21 mouse cellular contexts compared by ENCODE assay signal in the genomic region with DNA sequence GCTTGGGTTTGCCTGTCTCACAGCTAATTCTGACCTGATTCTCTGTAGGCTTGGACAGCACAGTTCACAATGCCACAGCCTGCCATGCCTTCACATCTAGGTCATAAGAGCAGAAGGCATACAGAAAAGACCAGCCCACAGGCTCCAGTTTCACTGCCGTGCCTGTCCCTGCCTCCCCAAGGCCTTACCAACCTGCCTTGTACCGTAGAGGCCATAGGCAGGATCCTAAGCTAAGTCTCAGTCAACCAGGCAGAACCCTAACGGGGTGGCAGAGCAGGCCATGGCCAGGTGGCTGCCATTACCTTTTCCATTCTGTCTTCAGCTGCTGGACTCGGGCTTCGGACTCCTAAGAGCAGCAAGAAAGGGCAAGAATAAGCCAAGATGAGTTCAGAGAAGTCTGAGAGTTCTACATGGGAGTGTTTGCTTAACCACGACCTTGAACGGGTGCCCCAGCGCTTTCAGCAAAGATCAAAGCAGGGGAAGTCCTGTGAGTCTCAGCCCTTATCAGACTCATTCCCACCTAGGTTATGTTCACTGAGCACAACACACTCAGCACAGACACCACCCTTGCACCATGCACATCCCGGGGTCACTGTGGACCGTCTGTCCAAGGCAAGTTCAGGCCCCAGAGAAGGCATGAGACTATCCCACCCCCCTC. TPM values are rescaled to one million over a fixed set of nuclear protein-coding genes. Genes with fewer than 3 reads are reported as not detected.
DNase-seq lines count a peak whose midpoint lies in the region; ATAC-seq and TF ChIP-seq lines count a peak whose summit lies in the region.
"Had no signal": no experiment of that assay in that cellular context is flagged by ENCODE, and none has a peak within 500 bp of the region (broad histone marks: within the 10 kb centered on the region; RNA-seq: fewer than 3 reads in every experiment).

No protein-coding gene starts in this region.

- DNase-seq in adrenal gland, adult (ENCODE audit: inconsistent age in 2 of 2, low spot score in 1 of 2), result peak; percentile 44 to 64
- DNase-seq in adrenal gland, postnatal 14 days, result no peak
- DNase-seq in thymus, postnatal 0 days (ENCODE audit: low spot score), result peak; percentile 44
- DNase-seq in thymus, postnatal 14 days, result no peak
- DNase-seq in ovary, postnatal 10 days (ENCODE audit: low spot score), result no peak
- DNase-seq in layer of hippocampus, adult 11-12 months (ENCODE audit: low spot score), result no peak
- DNase-seq: adrenal gland, adult 8-10 months; cerebellum, adult 9-10 months; embryo, embryonic 11 days; heart, adult 18-20 months; kidney, adult 2 months; kidney, postnatal 36 days; layer of hippocampus, postnatal 36 days; lung, postnatal 14 days; right cerebral cortex, adult 18-20 months had no signal

- no peak overlapping the region for H3K9ac ChIP-seq in intestine, embryonic 15.5 days
- no peak overlapping the region for H3K9ac ChIP-seq in intestine, postnatal 0 days (ENCODE audit: low read depth, low read length)
- H3K9ac ChIP-seq: forebrain, embryonic 13.5 days; liver, embryonic 15.5 days; neural tube, embryonic 15.5 days had no signal

- H3K4me3 ChIP-seq in intestine, embryonic 15.5 days (replicated peaks), result no peak overlapping the region
- no peak overlapping the region for H3K4me3 ChIP-seq in intestine, postnatal 0 days (ENCODE audit: low read depth, low read length)
- H3K4me3 ChIP-seq: forebrain, embryonic 13.5 days; limb, embryonic 10.5 days; liver, embryonic 15.5 days; neural tube, embryonic 15.5 days had no signal

- no peaks in the 10 kb centered on the region; the same call in 1 of the 2 replicates for H3K4me1 ChIP-seq in intestine, embryonic 15.5 days (replicated peaks)
- H3K4me1 ChIP-seq in intestine, postnatal 0 days (replicated peaks; ENCODE audit: control insufficient read depth, insufficient read depth, low read length), result no peaks in the 10 kb centered on the region
- H3K4me1 ChIP-seq: forebrain, embryonic 13.5 days; limb, embryonic 10.5 days; liver, embryonic 15.5 days; neural tube, embryonic 15.5 days had no signal

- ATAC-seq in intestine, embryonic 15.5 days, result peak; percentile 67
- ATAC-seq in intestine, postnatal 0 days, result no peak
- ATAC-seq: forebrain, embryonic 13.5 days had no signal

- H3K27ac ChIP-seq in intestine, embryonic 15.5 days, result no peak overlapping the region
- no peak overlapping the region for H3K27ac ChIP-seq in intestine, postnatal 0 days (ENCODE audit: low read depth, low read length)
- H3K27ac ChIP-seq: forebrain, embryonic 13.5 days; limb, embryonic 10.5 days; liver, embryonic 15.5 days; neural tube, embryonic 15.5 days had no signal

- H3K27me3 ChIP-seq in intestine, embryonic 15.5 days (replicated peaks), result no peaks in the 10 kb centered on the region
- no peaks in the 10 kb centered on the region for H3K27me3 ChIP-seq in intestine, postnatal 0 days (replicated peaks; ENCODE audit: control insufficient read depth, insufficient read depth, low read length)
- H3K27me3 ChIP-seq: forebrain, embryonic 13.5 days; liver, embryonic 15.5 days; neural tube, embryonic 15.5 days had no signal

- H3K4me2 ChIP-seq in intestine, embryonic 15.5 days (replicated peaks), result no peak overlapping the region
- H3K4me2 ChIP-seq in intestine, postnatal 0 days (replicated peaks; ENCODE audit: low read depth), result no peak overlapping the region
- H3K4me2 ChIP-seq: forebrain, embryonic 13.5 days; liver, embryonic 15.5 days; neural tube, embryonic 15.5 days had no signal

- H3K9me3 ChIP-seq in intestine, embryonic 15.5 days, result no peaks in the 10 kb centered on the region
- H3K9me3 ChIP-seq in intestine, postnatal 0 days (ENCODE audit: control insufficient read depth), result no peaks in the 10 kb centered on the region
- H3K9me3 ChIP-seq: forebrain, embryonic 13.5 days; limb, embryonic 10.5 days; liver, embryonic 15.5 days; neural tube, embryonic 15.5 days had no signal

- peaks cover 39% of the 10 kb centered on the region for H3K36me3 ChIP-seq in intestine, embryonic 15.5 days
- H3K36me3 ChIP-seq in intestine, postnatal 0 days (ENCODE audit: control insufficient read depth, insufficient read depth), result peaks cover 64% of the 10 kb centered on the region

- TF ChIP-seq CTCF in intestine, postnatal 0 days (IDR thresholded peaks at IDR 0.05; ENCODE audit: low read depth), result no peak

- 63% methylated on average over 10 of the region's 10 CpGs for WGBS in intestine, embryonic 15.5 days
- 46% methylated on average over 10 of the region's 10 CpGs for WGBS in intestine, postnatal 0 days

RNA-seq across cellular contexts. Expression of gene Sun2, which starts 13.5 kb away (rescaled TPM):
- total RNA-seq in adrenal gland, postnatal 14 days (2021), result 61.1 and 78.0 TPM in 2 replicates
- polyA plus RNA-seq in intestine, embryonic 15.5 days (2015; fragmentation: Nextera tagmentation; extraction: Ambion mirVana), result 3.4 and 4.5 TPM in 2 replicates
- 1.1 and 1.2 TPM in 2 replicates for polyA plus RNA-seq in intestine, postnatal 0 days (2015; fragmentation: Nextera tagmentation; extraction: Ambion mirVana)
- 12.4 and 18.4 TPM in 2 replicates for polyA plus RNA-seq in thymus, postnatal 0 days (2015; fragmentation: Nextera tagmentation; extraction: Ambion mirVana)

RNA-seq across cellular contexts. Expression of gene Gtpbp1, which starts 38.2 kb away (rescaled TPM):
- 26.1 and 35.8 TPM in 2 replicates for total RNA-seq in adrenal gland, postnatal 14 days (2021)
- polyA plus RNA-seq in intestine, embryonic 15.5 days (2015; fragmentation: Nextera tagmentation; extraction: Ambion mirVana), result 27.4 and 29.9 TPM in 2 replicates
- 15.0 and 15.3 TPM in 2 replicates for polyA plus RNA-seq in intestine, postnatal 0 days (2015; fragmentation: Nextera tagmentation; extraction: Ambion mirVana)
- 38.7 and 41.3 TPM in 2 replicates for polyA plus RNA-seq in thymus, postnatal 0 days (2015; fragmentation: Nextera tagmentation; extraction: Ambion mirVana)

RNA-seq across cellular contexts. Expression of gene Josd1, which starts 41.1 kb away (rescaled TPM):
- 38.0 and 43.9 TPM in 2 replicates for total RNA-seq in adrenal gland, postnatal 14 days (2021)
- polyA plus RNA-seq in intestine, embryonic 15.5 days (2015; fragmentation: Nextera tagmentation; extraction: Ambion mirVana), result 18.7 and 19.4 TPM in 2 replicates
- polyA plus RNA-seq in intestine, postnatal 0 days (2015; fragmentation: Nextera tagmentation; extraction: Ambion mirVana), result 9.4 and 9.7 TPM in 2 replicates
- 15.5 and 16.3 TPM in 2 replicates for polyA plus RNA-seq in thymus, postnatal 0 days (2015; fragmentation: Nextera tagmentation; extraction: Ambion mirVana)

RNA-seq across cellular contexts. Expression of gene Dnal4, which starts 48.8 kb away (rescaled TPM):
- total RNA-seq in adrenal gland, postnatal 14 days (2021), result 16.6 and 20.1 TPM in 2 replicates
- 42.6 and 44.5 TPM in 2 replicates for polyA plus RNA-seq in intestine, embryonic 15.5 days (2015; fragmentation: Nextera tagmentation; extraction: Ambion mirVana)
- polyA plus RNA-seq in intestine, postnatal 0 days (2015; fragmentation: Nextera tagmentation; extraction: Ambion mirVana), result 19.5 and 20.1 TPM in 2 replicates
- polyA plus RNA-seq in thymus, postnatal 0 days (2015; fragmentation: Nextera tagmentation; extraction: Ambion mirVana), result 39.6 and 42.7 TPM in 2 replicates

RNA-seq across cellular contexts. Expression of gene Tomm22, which starts 58.2 kb away (rescaled TPM):
- total RNA-seq in adrenal gland, postnatal 14 days (2021), result 116 and 120 TPM in 2 replicates
- 261 and 272 TPM in 2 replicates for polyA plus RNA-seq in intestine, embryonic 15.5 days (2015; fragmentation: Nextera tagmentation; extraction: Ambion mirVana)
- 207 and 211 TPM in 2 replicates for polyA plus RNA-seq in intestine, postnatal 0 days (2015; fragmentation: Nextera tagmentation; extraction: Ambion mirVana)
- 280 and 287 TPM in 2 replicates for polyA plus RNA-seq in thymus, postnatal 0 days (2015; fragmentation: Nextera tagmentation; extraction: Ambion mirVana)

Comparison
In these comparisons a context has a peak if more than half of its experiments do, and no peak if none do; other contexts are left out.
1. DNase-seq: peak in adrenal gland, adult (2 of 2) and thymus, postnatal 0 days (single experiment); none in adrenal gland, postnatal 14 days (single experiment), thymus, postnatal 14 days (single experiment), ovary, postnatal 10 days (single experiment) and layer of hippocampus, adult 11-12 months (single experiment).